Mouse (Mus musculus) MEL (cell line): Measurements from ENCODE around the gene Rapgef4.

Experiments used
- CTCF ChIP-seq, 3 experiments: IDR thresholded peaks in 2 of 3; conservative IDR thresholded peaks in 1 of 3; 2 replicates each; pipeline ENCODE4 v1.5.1; 2011 to 2012; ENCODE audit warnings: low read length in 3 of 3, low read depth in 2 of 3, mild to moderate bottlenecking in 2 of 3, improper control_type of control experiment in 1 of 3, inconsistent platforms in 1 of 3, mixed read lengths in 1 of 3, moderate library complexity in 1 of 3; ENCODE audit not compliant: control insufficient read depth in 1 of 3, insufficient read depth in 1 of 3, poor library complexity in 1 of 3, severe bottlenecking in 1 of 3
- E2F4 ChIP-seq: IDR thresholded peaks from 2 replicates; pipeline ENCODE4 v1.6.1; 2011; ENCODE audit warnings: low read depth, low read length, improper control_type of control experiment, borderline replicate concordance
- EP300 ChIP-seq, 2 experiments: IDR thresholded peaks; 2 replicates each; pipeline ENCODE4 v1.6.1; 2011; ENCODE audit warnings: improper control_type of control experiment in 2 of 2, low read length in 2 of 2, low read depth in 1 of 2, mild to moderate bottlenecking in 1 of 2
- JUND ChIP-seq: IDR thresholded peaks from 2 replicates; pipeline ENCODE4 v1.6.1; 2011; ENCODE audit warnings: low read depth, mild to moderate bottlenecking, improper control_type of control experiment, low read length
- MYC ChIP-seq: IDR thresholded peaks from 2 replicates; pipeline ENCODE4 v1.6.1; 2011; ENCODE audit warnings: low read depth, mild to moderate bottlenecking, low read length, improper control_type of control experiment, moderate library complexity
- RAD21 ChIP-seq: IDR thresholded peaks from 2 replicates; pipeline ENCODE4 v1.6.1; 2011; ENCODE audit warnings: mild to moderate bottlenecking, low read depth, low read length, improper control_type of control experiment
- USF1 ChIP-seq: IDR thresholded peaks from 2 replicates; pipeline ENCODE4 v1.6.1; 2014; ENCODE audit warnings: low read depth, mild to moderate bottlenecking, inconsistent platforms, low read length, improper control_type of control experiment, moderate library complexity
- ZC3H11A ChIP-seq: IDR thresholded peaks from 2 replicates; pipeline ENCODE4 v1.6.1; 2012; ENCODE audit warnings: low read depth, mild to moderate bottlenecking, inconsistent platforms, low read length, improper control_type of control experiment

DNA sequence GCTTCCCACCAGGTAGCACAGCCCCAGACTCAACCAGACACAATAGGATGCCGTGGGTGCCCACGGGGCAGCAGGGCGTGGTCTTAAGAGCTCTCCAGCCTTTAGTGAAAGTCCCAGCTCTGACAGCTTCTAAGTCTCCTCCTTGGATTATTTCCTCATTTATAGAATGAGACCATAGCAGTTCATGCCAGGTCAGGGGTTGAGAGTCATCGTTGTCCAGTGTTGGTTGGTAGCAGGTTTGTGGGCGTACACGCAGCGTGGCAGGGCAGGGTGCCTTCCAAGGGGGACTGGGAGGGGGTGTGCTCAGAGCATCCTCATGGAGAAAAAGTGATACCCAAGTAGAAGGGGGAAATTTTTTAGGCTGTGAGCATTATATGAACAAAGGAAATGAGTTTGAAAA lies 166.2 kb downstream of the Rapgef4 start:
- TF ChIP-seq RAD21 (no peak), E2F4 (no peak), CTCF (IDR thresholded peaks at IDR 0.05 in 2 of 3, conservative IDR thresholded peaks at IDR 0.05 in 1 of 3; ENCODE audit: control insufficient read depth in 1 of 3, insufficient read depth in 1 of 3, low read depth in 2 of 3, low read length in 3 of 3, poor library complexity in 1 of 3, severe bottlenecking in 1 of 3) (no peak), USF1 (no peak), JUND (no peak), ZC3H11A (no peak), MYC (no peak), EP300 (IDR thresholded peaks at IDR 0.05; ENCODE audit: low read depth in 1 of 2, low read length in 2 of 2) (no peak)
